Comparison of ENCODE assay signal across 7 mouse cellular contexts in genomic region chr4:83794315-83794922, GRCm38 (mm10).
A peak's percentile ranks its signal among the peaks of the same experiment; 100 is the strongest.
DNase-seq lines count a peak whose midpoint lies in the region; ATAC-seq lines count a peak whose summit lies in the region.

No protein-coding gene starts in this region.

- peak overlapping the region; percentile 39; the same call in 1 of the 2 replicates for H3K9ac ChIP-seq in hindbrain, embryonic 13.5 days

- peak; percentile 70 for DNase-seq in MN1 (ENCODE audit: low spot score)
- DNase-seq in brain, adult 2 months (ENCODE audit: low read depth, low spot score): peak; percentile 83
- DNase-seq in fibroblast of lung, adult 2 months (ENCODE audit: low read depth): peak; percentile 58
- DNase-seq in layer of hippocampus, postnatal 10 days (ENCODE audit: low spot score in 2 of 2): peak; percentile 62 to 67
- peak; percentile 16 to 20 for DNase-seq in right cerebral cortex, postnatal 36 days (ENCODE audit: low spot score in 2 of 2)

- H3K4me1 ChIP-seq in hindbrain, embryonic 13.5 days (replicated peaks): peaks cover 8% of the 10 kb centered on the region

- peak; percentile 85 for ATAC-seq in hindbrain, embryonic 13.5 days (ENCODE audit: low FRiP score)
- peak; percentile 75 for ATAC-seq in megakaryocyte-erythroid progenitor cell, adult 5-6 weeks (replicated peaks; ENCODE audit: low FRiP score, low TSS enrichment, poor library complexity, severe bottlenecking)

- no peaks in the 10 kb centered on the region for H3K36me3 ChIP-seq in hindbrain, embryonic 13.5 days

- 22% methylated on average over 9 of the region's 9 CpGs for WGBS in hindbrain, embryonic 13.5 days

- 0 out of 2 replicates have a peak overlapping the region, but pooled peaks have one; percentile 12 for H3K27ac ChIP-seq in hindbrain, embryonic 13.5 days

- H3K4me2 ChIP-seq in hindbrain, embryonic 13.5 days: peak overlapping the region; percentile 33

- no peaks in the 10 kb centered on the region for H3K27me3 ChIP-seq in hindbrain, embryonic 13.5 days

- no peak overlapping the region for H3K4me3 ChIP-seq in hindbrain, embryonic 13.5 days

- H3K9me3 ChIP-seq in hindbrain, embryonic 13.5 days: no peaks in the 10 kb centered on the region

Comparison
In these comparisons a context has a peak if more than half of its experiments do, and no peak if none do; other contexts are left out.
1. DNase-seq: peak in every context shown above with its lines; median percentile 83 in brain, adult 2 months; 70 in MN1; 64 in layer of hippocampus, postnatal 10 days; 58 in fibroblast of lung, adult 2 months; 18 in right cerebral cortex, postnatal 36 days.